Mouse (Mus musculus) embryonic facial prominence, embryonic 15.5 days (tissue): ENCODE data around the gene Kdm5c. TPM values are rescaled to one million over a fixed set of nuclear protein-coding genes. Genes with fewer than 3 reads are reported as not detected.
"Not testable (repeated sequence)": the region's sequence is repeated elsewhere in the genome, so short reads cannot be mapped to it uniquely, and the experiment has no call there.

Source experiments
- ATAC-seq: fragments of 200-750 bp; cut with Nextera tagmentation; 2 replicates; pipeline ENCODE4 v1.8.0; 2017; ENCODE audit warnings: low read depth, moderate TSS enrichment; ENCODE audit not compliant: insufficient number of reproducible peaks, low FRiP score, low TSS enrichment
- H3K27ac ChIP-seq: fragments of 300-500 bp; sonication (generic); replicated peaks from 2 replicates; pipeline ENCODE4 v1.5.1; 2015; ENCODE audit warnings: mild to moderate bottlenecking, inconsistent platforms
- H3K27me3 ChIP-seq: fragments of 300-500 bp; sonication (generic); 2 replicates; pipeline ENCODE4 v1.6.1; 2015; ENCODE audit warnings: inconsistent platforms
- H3K36me3 ChIP-seq: fragments of 300-500 bp; sonication (generic); 2 replicates; pipeline ENCODE4 v1.6.1; 2015; ENCODE audit warnings: mild to moderate bottlenecking, inconsistent platforms
- H3K4me1 ChIP-seq: fragments of 300-500 bp; sonication (generic); 2 replicates; pipeline ENCODE4 v1.6.1; 2015; ENCODE audit warnings: inconsistent platforms
- H3K4me2 ChIP-seq: fragments of 300-500 bp; sonication (generic); replicated peaks from 2 replicates; pipeline ENCODE4 v1.6.1; 2015; ENCODE audit warnings: mild to moderate bottlenecking, inconsistent platforms
- H3K4me3 ChIP-seq: fragments of 300-500 bp; sonication (generic); replicated peaks from 2 replicates; pipeline ENCODE4 v1.5.1; 2015; ENCODE audit warnings: mild to moderate bottlenecking, inconsistent platforms
- H3K9ac ChIP-seq: fragments of 300-500 bp; sonication (generic); 2 replicates; pipeline ENCODE4 v1.6.1; 2015; ENCODE audit warnings: inconsistent platforms
- H3K9me3 ChIP-seq: fragments of 300-500 bp; sonication (generic); replicated peaks from 2 replicates; pipeline ENCODE4 v1.6.1; 2016; ENCODE audit warnings: inconsistent platforms
- WGBS: fragments of 180-500 bp; shearing (Covaris S2); methylation state at CpG from one replicate; pipeline ENCODE4 v1.1.7; 2015; 5-methylcytosine and 5-hydroxymethylcytosine counted together
- polyA plus RNA-seq: library from polyadenylated mRNA; unstranded; fragments of >200 nt; fragmentation: Nextera tagmentation; extraction: Ambion mirVana; gene quantifications from 2 replicates; pipeline ENCODE4 v1.2.1, GENCODE M21; 2015

Kdm5c gene
- polyA plus RNA-seq, 1 experiment from 2014 or later = 43.8 TPM

DNA sequence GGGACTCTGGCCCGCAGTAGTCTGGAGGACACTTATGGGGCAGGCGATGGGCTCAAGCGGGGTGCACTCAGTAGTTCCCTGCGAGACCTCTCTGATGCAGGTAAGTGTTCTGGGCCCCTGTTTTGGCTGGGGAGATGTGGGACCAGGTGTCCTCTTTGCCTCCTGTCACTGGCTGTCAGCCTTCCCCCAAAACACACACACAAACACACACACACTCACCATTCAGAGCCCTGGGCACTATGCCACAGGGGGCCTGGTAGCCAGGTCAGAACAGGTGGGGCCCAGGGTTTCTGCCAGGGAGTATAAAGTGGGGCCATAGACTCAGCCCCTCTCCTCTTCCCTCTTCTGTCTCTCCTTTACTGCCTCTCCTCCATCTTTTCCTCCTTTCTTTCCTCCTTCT lies 11.1 kb upstream of the Kdm5c start:
- WGBS = 85% methylated on average over 4 of the region's 4 CpGs
- 0 out of 2 replicates have a peak, but pooled peaks cover 3% of the 10 kb centered on the region for H3K36me3 ChIP-seq
- H3K9me3 ChIP-seq = no peaks in the 10 kb centered on the region
- no peaks in the 10 kb centered on the region for H3K4me1 ChIP-seq
- H3K27ac ChIP-seq = no peak overlapping the region
- no peak overlapping the region for H3K4me2 ChIP-seq
- no peak overlapping the region for H3K4me3 ChIP-seq
- ATAC-seq = no peak
- H3K27me3 ChIP-seq = peaks cover 21% of the 10 kb centered on the region
- H3K9ac ChIP-seq = no peak overlapping the region

DNA sequence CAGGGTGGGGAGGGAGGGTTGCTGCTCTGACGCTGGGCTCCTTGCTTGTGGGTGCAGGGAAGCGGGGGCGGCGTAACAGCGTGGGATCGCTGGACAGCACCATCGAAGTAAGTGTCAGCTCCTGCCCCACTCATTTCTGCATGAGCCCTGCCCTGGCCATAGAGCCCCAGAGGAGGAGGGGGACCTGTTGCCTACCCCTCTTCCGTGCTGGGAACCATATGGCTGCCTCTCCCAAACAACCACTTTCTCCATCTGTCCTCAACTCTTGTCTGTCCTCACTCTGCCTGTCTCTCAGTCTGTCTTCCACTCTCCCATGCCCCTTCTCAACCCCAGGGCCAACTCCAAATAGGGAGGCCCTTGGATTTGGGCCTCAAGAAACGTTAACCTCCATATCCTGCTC lies 10.6 kb upstream of the Kdm5c start:
- no peaks in the 10 kb centered on the region for H3K4me1 ChIP-seq
- no peaks in the 10 kb centered on the region for H3K9me3 ChIP-seq
- 0 out of 2 replicates have a peak, but pooled peaks cover 3% of the 10 kb centered on the region for H3K36me3 ChIP-seq
- H3K27ac ChIP-seq = no peak overlapping the region
- H3K4me3 ChIP-seq = no peak overlapping the region
- no peak for ATAC-seq
- peaks cover 21% of the 10 kb centered on the region for H3K27me3 ChIP-seq
- H3K9ac ChIP-seq = no peak overlapping the region
- no peak overlapping the region for H3K4me2 ChIP-seq
- 57% methylated on average over 9 of the region's 9 CpGs for WGBS

DNA sequence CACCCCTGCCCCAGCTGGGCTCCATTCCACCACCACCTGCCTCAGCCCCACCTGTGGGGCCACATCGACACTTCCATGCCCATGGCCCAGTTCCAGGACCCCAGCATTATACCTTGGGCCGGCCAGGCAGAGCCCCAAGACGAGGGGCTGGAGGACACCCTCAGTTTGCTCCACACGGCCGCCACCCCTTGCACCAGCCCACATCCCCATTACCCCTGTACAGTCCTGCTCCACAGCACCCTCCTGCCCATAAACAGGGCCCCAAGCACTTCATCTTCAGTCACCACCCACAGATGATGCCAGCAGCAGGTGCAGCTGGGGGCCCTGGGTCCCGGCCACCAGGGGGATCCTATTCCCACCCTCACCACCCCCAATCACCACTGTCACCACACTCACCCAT lies 9.5 kb upstream of the Kdm5c start:
- H3K27ac ChIP-seq = no peak overlapping the region
- H3K9ac ChIP-seq = no peak overlapping the region
- H3K27me3 ChIP-seq = peaks cover 16% of the 10 kb centered on the region
- H3K36me3 ChIP-seq = 0 out of 2 replicates have a peak, but pooled peaks cover 3% of the 10 kb centered on the region
- no peaks in the 10 kb centered on the region for H3K9me3 ChIP-seq
- H3K4me2 ChIP-seq = no peak overlapping the region
- 87% methylated on average over 6 of the region's 6 CpGs for WGBS
- no peak for ATAC-seq
- H3K4me3 ChIP-seq = no peak overlapping the region
- no peaks in the 10 kb centered on the region for H3K4me1 ChIP-seq

DNA sequence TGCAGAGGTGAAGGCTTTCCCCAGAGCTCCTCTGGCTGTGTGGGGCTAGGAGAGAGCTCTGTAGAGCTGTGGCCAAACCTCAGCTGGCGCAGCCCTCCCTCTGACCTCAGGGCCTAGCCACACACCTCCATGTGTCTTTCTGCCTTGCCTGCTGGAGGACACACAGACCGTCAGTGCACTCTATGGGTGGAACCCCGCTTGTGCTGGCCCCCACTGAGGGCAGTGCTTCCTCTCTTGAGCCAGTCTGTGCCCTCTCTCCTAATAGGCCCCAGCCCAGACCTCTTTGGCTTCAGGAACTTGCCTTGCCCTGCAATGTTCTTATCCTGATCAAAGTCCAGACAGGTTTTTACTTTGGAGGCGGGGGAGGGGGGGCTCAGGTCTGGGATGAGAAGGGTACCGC lies 8.5 kb upstream of the Kdm5c start:
- ATAC-seq = no peak

DNA sequence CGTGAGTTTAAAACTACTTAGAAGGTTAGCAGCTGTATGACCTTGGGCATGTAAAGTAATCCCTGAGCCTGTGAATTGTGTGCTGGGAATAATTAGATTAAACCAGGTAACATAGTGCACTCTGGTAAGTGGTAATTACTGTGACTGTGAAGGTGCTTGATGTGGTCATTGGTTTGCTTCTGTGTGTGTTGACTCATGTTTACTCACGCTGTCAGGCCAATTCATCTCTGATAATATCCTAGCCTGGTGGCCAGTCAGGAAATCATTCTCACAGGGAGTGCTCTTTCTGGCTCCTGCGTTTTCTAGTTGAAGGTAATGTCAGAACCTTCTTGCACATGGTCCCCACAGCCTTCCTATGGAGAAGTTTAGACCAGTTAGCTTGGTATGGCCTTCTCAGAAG lies 1.3 kb downstream of the Kdm5c start:
- Histone ChIP-seq H3K36me3 (peaks cover 14% of the 10 kb centered on the region; the same call in 1 of the 2 replicates), H3K4me2 (peak overlapping the region; percentile 56), H3K27ac (no peak overlapping the region)

More for the DNA sequence above, 8.5 kb upstream of the Kdm5c start:
- H3K4me1 ChIP-seq = no peaks in the 10 kb centered on the region
- H3K27me3 ChIP-seq = peaks cover 16% of the 10 kb centered on the region
- H3K4me2 ChIP-seq = no peak overlapping the region
- H3K9ac ChIP-seq = no peak overlapping the region
- WGBS = 63% methylated on average over 5 of the region's 5 CpGs
- H3K36me3 ChIP-seq = 0 out of 2 replicates have a peak, but pooled peaks cover 3% of the 10 kb centered on the region
- no peak overlapping the region for H3K4me3 ChIP-seq
- no peak overlapping the region for H3K27ac ChIP-seq
- no peaks in the 10 kb centered on the region for H3K9me3 ChIP-seq

DNA sequence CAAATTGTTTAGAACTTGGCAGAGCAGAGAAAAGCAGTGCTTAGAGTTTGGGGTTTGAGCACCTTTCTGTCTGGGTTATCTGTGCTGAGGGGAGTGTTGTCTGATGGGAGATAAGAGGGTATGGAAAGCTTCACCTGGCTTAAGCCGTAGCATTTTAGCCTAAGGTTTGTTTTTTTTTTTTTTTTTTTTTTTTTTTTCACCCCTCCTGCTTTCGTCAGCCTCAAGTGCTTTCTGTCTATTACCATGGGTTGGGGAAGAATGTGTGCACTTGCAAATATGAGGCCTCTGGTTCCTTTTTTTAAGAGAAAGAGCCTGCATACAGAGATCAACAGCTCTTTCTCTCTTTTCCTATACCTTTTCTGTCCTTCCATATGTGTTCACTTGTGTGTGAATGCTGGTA lies 2.9 kb downstream of the Kdm5c start:
- Histone ChIP-seq H3K4me1 (peaks cover 15% of the 10 kb centered on the region), H3K4me3 (no peak overlapping the region), H3K36me3 (peaks cover 30% of the 10 kb centered on the region), H3K9me3 (no peaks in the 10 kb centered on the region), H3K27ac (no peak overlapping the region), H3K27me3 (no peaks in the 10 kb centered on the region), H3K9ac (no peak overlapping the region), H3K4me2 (0 out of 2 replicates have a peak overlapping the region, but pooled peaks have one; percentile 56)
- ATAC-seq = no peak
- WGBS = 50% methylated on average over 2 of the region's 2 CpGs

More for the DNA sequence above, 1.3 kb downstream of the Kdm5c start:
- no peak for ATAC-seq
- Histone ChIP-seq H3K9ac (peak overlapping the region; percentile 91), H3K4me1 (peaks cover 15% of the 10 kb centered on the region), H3K27me3 (no peaks in the 10 kb centered on the region), H3K4me3 (peak overlapping the region; percentile 87), H3K9me3 (no peaks in the 10 kb centered on the region)
- 17% methylated on average over 3 of the region's 3 CpGs for WGBS

DNA sequence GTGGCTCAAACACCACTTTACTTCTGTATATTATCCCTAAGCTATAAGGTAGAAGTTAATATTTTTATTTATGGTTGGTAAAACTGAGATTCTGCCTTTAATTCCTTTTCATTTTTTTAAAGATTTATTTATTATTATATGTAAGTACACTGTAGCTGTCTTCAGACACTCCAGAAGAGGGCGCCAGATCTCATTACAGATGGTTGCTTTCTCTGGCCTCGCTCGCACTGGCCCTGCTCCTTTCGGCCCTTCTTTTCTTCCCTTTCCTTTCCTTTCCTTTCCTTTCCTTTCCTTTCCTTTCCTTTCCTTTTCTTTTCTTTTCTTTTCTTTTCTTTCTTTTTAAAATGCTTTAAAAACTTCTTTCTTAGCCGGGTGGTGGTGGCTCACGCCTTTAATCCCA lies 10.3 kb downstream of the Kdm5c start:
- not testable (repeated sequence) for H3K9me3 ChIP-seq, H3K27me3 ChIP-seq, H3K4me3 ChIP-seq, H3K4me1 ChIP-seq, H3K4me2 ChIP-seq, H3K27ac ChIP-seq, ATAC-seq, H3K9ac ChIP-seq
- H3K36me3 ChIP-seq = peaks cover 76% of the 10 kb centered on the region
- 75% methylated on average over 6 of the region's 6 CpGs for WGBS

DNA sequence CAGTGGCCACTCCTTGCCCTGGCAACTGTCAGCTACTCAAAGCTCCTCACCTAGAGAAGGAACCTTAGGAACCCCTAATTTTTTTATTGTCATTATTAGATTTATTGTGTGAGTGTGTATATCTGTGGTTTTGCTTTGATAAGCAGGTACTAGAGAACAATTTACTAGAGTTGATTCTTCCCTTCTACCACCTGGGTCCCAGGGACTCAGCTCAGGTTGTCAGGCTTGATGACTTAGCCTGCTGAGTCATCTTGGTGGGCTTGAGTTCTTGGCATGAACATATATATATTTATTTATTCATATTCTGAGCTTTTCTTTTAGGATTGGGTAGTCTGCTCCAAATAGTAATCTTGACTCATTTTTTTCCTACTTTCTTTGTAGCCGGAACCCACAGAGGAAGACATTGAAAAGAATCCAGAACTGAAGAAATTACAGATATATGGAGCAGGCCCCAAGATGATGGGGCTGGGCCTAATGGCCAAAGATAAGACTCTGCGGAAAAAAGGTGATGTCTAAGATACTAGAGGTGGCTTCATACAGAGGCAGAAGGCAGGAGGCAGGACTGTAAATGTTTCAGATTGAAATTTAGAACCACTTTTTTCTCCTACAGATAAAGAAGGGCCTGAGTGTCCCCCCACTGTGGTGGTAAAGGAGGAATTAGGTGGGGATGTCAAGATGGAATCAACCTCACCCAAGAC lies 11.8 kb downstream of the Kdm5c start:
- Histone ChIP-seq H3K4me2 (no peak overlapping the region), H3K4me3 (no peak overlapping the region), H3K4me1 (no peaks in the 10 kb centered on the region), H3K9ac (no peak overlapping the region), H3K27ac (no peak overlapping the region), H3K9me3 (no peaks in the 10 kb centered on the region), H3K36me3 (peaks cover 67% of the 10 kb centered on the region), H3K27me3 (no peaks in the 10 kb centered on the region)
- no peak for ATAC-seq
- WGBS = 92% methylated on average over 2 of the region's 2 CpGs

DNA sequence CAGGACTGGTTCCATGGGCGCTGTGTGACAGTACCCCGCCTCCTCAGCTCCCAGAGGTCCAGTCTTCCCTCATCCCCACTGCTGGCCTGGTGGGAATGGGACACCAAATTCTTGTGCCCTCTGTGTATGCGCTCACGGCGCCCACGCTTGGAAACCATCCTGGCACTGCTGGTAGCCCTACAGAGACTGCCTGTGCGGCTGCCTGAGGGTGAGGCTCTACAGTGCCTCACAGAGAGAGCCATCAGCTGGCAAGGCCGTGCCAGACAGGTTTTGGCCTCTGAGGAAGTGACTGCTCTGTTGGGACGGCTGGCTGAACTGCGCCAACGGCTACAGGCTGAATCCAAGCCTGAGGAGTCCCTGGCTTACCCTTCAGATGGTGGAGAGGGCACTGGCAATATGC lies 38.4 kb downstream of the Kdm5c start:
- Histone ChIP-seq H3K9me3 (no peaks in the 10 kb centered on the region), H3K4me2 (no peak overlapping the region), H3K27me3 (no peaks in the 10 kb centered on the region), H3K4me3 (no peak overlapping the region), H3K27ac (no peak overlapping the region), H3K9ac (no peak overlapping the region), H3K36me3 (peaks cover 88% of the 10 kb centered on the region), H3K4me1 (no peaks in the 10 kb centered on the region)
- ATAC-seq = no peak
- WGBS = 93% methylated on average over 11 of the region's 11 CpGs

DNA sequence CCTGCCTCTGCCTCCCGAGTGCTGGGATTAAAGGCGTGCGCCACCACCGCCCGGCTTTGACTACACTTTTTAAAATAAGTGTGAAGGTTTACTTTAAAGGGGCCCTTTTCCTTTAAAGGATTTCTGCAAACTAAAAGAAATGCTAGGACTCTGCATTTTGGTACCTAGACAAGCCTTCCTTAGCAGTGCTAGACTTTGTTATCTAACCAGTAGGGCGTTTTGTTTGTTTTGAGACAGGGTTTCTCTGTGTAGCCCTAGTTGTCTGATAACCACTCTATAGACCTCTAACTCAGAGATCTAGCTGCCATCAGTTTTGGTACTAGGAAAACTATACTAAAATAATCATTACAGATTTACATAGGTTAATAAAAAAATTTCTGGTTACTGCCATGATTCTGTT lies 46.6 kb downstream of the Kdm5c start:
- no peak for ATAC-seq
- Histone ChIP-seq H3K4me2 (no peak overlapping the region), H3K36me3 (peaks cover 19% of the 10 kb centered on the region), H3K27me3 (no peaks in the 10 kb centered on the region), H3K4me1 (no peaks in the 10 kb centered on the region), H3K9ac (no peak overlapping the region), H3K27ac (no peak overlapping the region), H3K9me3 (no peaks in the 10 kb centered on the region), H3K4me3 (no peak overlapping the region)
- 89% methylated on average over 6 of the region's 6 CpGs for WGBS

DNA sequence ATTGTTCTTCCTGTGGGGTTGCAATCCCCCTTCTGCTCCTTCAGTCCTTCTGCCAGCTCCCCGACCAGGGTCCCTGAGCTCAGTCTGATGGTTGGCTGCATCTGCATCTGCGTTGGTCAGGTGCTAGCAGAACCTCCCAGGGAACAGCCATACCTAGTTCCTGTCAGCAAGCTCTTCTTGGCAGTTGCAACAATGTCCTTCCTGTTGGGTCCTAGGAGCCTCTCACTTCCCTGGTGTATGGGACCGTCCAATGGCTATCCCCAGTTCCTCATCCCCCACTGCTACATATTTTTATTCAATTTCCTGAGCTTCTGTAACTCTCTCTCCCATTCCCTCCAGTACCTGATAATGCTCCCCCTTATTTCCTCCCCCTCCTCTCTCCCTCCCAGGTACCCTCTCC lies 51.9 kb downstream of the Kdm5c start:
- Histone ChIP-seq H3K9me3 (no peaks in the 10 kb centered on the region), H3K36me3 (no peaks in the 10 kb centered on the region), H3K4me2 (no peak overlapping the region), H3K27ac (no peak overlapping the region), H3K4me1 (no peaks in the 10 kb centered on the region), H3K9ac (no peak overlapping the region), H3K4me3 (no peak overlapping the region), H3K27me3 (no peaks in the 10 kb centered on the region)
- 79% methylated on average over 3 of the region's 3 CpGs for WGBS
- ATAC-seq = no peak

DNA sequence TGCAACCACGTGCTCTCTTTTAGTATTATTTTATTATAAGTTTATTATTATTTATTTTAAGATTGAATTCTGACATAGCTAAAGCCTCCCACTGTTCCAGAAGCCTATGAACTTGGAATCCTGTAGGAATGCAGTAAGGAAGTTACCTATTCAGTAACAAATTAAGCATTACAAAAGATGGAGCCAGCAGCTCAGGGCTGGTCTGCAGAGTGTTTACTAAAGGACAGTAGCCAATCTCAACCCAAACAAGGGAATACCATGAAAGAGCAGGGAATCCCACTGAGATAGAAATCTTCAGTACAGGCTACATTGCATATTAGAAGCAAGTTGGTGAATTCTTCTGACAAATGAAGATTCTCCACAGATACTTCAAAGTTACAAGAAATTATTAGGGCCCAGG lies 54.2 kb downstream of the Kdm5c start:
- not testable (repeated sequence) for H3K4me3 ChIP-seq, H3K27me3 ChIP-seq, ATAC-seq, H3K4me2 ChIP-seq, H3K4me1 ChIP-seq, H3K9me3 ChIP-seq, H3K9ac ChIP-seq, H3K36me3 ChIP-seq, H3K27ac ChIP-seq
- WGBS = 69% methylated on average over 1 of the region's 1 CpGs
